In genomic region chr2:154534704-154535270, GRCm38 (mm10) we compare ENCODE assay signal across 22 mouse cellular contexts. TPM values are rescaled to one million over a fixed set of nuclear protein-coding genes. Genes with fewer than 3 reads are reported as not detected.
"Had no signal": no experiment of that assay in that cellular context is flagged by ENCODE, and none has a peak within 500 bp of the region (broad histone marks: within the 10 kb centered on the region; RNA-seq: fewer than 3 reads in every experiment).

No protein-coding gene starts in this region.

- H3K4me2 ChIP-seq: limb, embryonic 15.5 days; liver, embryonic 15.5 days; lung, embryonic 14.5 days; midbrain, embryonic 12.5 days; neural tube, embryonic 15.5 days had no signal

- H3K4me3 ChIP-seq: limb, embryonic 15.5 days; liver, embryonic 15.5 days; midbrain, embryonic 12.5 days; myocyte; neural tube, embryonic 15.5 days had no signal

- H3K27me3 ChIP-seq: limb, embryonic 15.5 days; liver, embryonic 15.5 days; midbrain, embryonic 12.5 days; neural tube, embryonic 15.5 days had no signal

- DNase-seq: kidney, adult 9 months; kidney, postnatal 36 days; layer of hippocampus, adult 9-11 months; layer of hippocampus, postnatal 36 days; lung, embryonic 14.5 days; lung, postnatal 10 days; lung, postnatal 4 days; right cerebral cortex, adult 18-20 months; right cerebral cortex, postnatal 25 days; thymus, postnatal 4 days had no signal

- H3K4me1 ChIP-seq: limb, embryonic 15.5 days had no signal

- H3K9ac ChIP-seq: limb, embryonic 15.5 days; liver, embryonic 15.5 days; lung, embryonic 14.5 days; midbrain, embryonic 12.5 days; neural tube, embryonic 15.5 days had no signal

- H3K27ac ChIP-seq: kidney, postnatal 0 days; limb, embryonic 15.5 days; liver, embryonic 15.5 days; midbrain, embryonic 12.5 days; neural tube, embryonic 15.5 days; stomach, postnatal 0 days had no signal

- H3K9me3 ChIP-seq: limb, embryonic 15.5 days; liver, embryonic 15.5 days; midbrain, embryonic 12.5 days; neural tube, embryonic 15.5 days had no signal

RNA-seq across cellular contexts. Expression of gene 1700003F12Rik, which starts 12.1 kb away (rescaled TPM):
- total RNA-seq: megakaryocyte-erythroid progenitor cell, adult 5-6 weeks had no signal

RNA-seq across cellular contexts. Expression of gene Actl10, which starts 16.8 kb away (rescaled TPM):
- total RNA-seq: layer of hippocampus, adult 18-20 months; layer of hippocampus, postnatal 36 days; left cerebral cortex, adult 8-10 months; left cerebral cortex, postnatal 25 days; megakaryocyte-erythroid progenitor cell, adult 5-6 weeks had no signal
- polyA plus RNA-seq: kidney, postnatal 0 days; small intestine, adult 2 months; stomach, postnatal 0 days had no signal
